Mouse (Mus musculus): ENCODE measurements at regions not wholly inside any gene's neighbourhood (a gene's known extent, or its start where the extent isn't known, plus 50 kb on each side); places are given as distances from the start of the nearest gene placed in this dataset.

DNA sequence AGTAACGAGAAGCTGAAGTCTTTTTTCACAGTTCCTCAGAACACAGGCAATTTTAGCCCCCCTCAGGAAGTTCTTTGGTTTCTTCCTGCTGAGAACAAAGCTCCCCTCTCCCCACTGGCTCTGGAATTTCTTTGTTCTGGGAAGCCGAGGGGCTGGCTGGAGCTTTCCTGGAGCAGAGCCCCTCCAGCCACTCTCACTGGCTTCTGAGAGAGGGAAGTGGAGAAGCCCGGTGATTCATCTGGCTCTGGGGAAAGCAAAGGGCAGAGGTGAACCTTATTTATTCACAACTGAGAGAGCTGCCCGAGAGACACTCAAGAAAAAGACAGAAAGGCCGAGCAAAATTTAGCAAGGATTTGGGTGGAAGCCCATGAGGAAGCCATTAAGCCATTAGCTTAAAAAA lies 63.9 kb downstream of the Ddx3x start:
- no peak for DNase-seq
- Histone ChIP-seq H3K27ac (ENCODE audit: control insufficient read depth, insufficient read depth, low read length) (peak overlapping the region; percentile 93), H3K36me3 (ENCODE audit: control insufficient read depth, insufficient read depth, low read length) (no peaks in the 10 kb centered on the region), H3K4me3 (ENCODE audit: control insufficient read depth, insufficient read depth, low read length) (no peak overlapping the region), H3K4me1 (replicated peaks; ENCODE audit: control insufficient read depth, insufficient read depth, low read length) (peaks cover 31% of the 10 kb centered on the region), H3K27me3 (ENCODE audit: control insufficient read depth, insufficient read depth, low read length) (no peaks in the 10 kb centered on the region)
- 8% methylated on average over 5 of the region's 5 CpGs for WGBS
- no peak for TF ChIP-seq CTCF (IDR thresholded peaks at IDR 0.05; ENCODE audit: borderline replicate concordance, control insufficient read depth, extremely low read depth, insufficient read depth, low read length, poor library complexity)
- no peak for TF ChIP-seq POLR2A (IDR thresholded peaks at IDR 0.05; ENCODE audit: control insufficient read depth, extremely low read depth, insufficient read depth, low read length, poor library complexity)

DNA sequence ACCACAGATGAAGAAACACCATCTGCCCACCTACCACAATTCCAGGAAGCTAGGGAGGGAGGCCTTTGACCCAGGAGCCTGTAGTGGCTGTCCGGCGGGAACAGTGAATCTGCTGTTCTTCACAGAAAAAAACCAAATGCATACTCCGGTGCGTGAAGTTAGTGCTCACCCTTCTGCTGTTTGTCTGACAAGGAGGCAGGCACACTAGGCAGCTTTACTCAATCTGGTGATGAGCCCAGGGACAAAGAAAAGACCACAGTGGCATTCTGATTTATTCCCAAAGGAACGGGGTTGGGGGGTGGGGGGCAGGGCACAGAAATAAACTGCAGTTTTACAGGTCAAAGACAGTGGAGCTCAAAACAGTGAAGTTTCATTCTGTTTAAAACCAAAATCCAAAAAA lies 64.4 kb downstream of the Ddx3x start:
- WGBS = 57% methylated on average over 5 of the region's 5 CpGs
- H3K27ac ChIP-seq (ENCODE audit: control insufficient read depth, insufficient read depth, low read length) = peak overlapping the region; percentile 93

DNA sequence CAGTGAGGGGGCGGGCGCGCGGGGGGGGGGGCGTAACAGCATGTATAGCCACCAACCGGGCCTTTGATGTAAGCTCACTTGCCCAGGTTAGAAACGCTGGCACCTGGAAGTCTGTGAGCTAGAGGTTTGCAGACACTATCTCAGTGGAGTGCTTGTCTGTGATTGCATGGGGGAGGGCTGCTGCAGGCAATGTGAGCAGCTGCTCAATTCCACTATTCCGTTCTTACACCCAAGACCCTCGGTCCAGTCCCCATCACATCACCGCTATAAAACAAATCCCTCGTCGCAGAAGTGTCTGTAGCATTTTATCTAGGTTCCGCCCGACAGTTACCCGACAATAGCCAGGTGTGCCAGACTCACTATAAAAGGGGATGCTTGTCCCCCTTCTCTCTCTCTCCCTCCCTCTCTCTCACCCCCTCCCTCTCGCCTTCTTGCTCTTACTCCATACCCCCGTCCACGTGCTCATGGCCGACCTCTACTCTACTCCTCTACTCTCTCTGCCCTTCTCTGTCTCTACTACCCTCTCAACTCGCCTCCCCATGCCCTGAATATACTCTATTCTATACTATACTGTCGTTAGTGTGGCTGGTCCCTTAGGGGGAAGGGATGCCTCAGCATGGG lies 65.4 kb downstream of the Ddx3x start:
- H3K27me3 ChIP-seq (ENCODE audit: control insufficient read depth, insufficient read depth, low read length) = no peaks in the 10 kb centered on the region
- H3K4me3 ChIP-seq (ENCODE audit: control insufficient read depth, insufficient read depth, low read length) = peak overlapping the region; percentile 65
- 5% methylated on average over 20 of the region's 21 CpGs for WGBS
- TF ChIP-seq POLR2A (IDR thresholded peaks at IDR 0.05; ENCODE audit: control insufficient read depth, extremely low read depth, insufficient read depth, low read length, poor library complexity) = no peak
- no peak for TF ChIP-seq CTCF (IDR thresholded peaks at IDR 0.05; ENCODE audit: borderline replicate concordance, control insufficient read depth, extremely low read depth, insufficient read depth, low read length, poor library complexity)
- peak overlapping the region; percentile 100 for H3K27ac ChIP-seq (ENCODE audit: control insufficient read depth, insufficient read depth, low read length)
- peak; percentile 42 for DNase-seq
- H3K4me1 ChIP-seq (replicated peaks; ENCODE audit: control insufficient read depth, insufficient read depth, low read length) = peaks cover 31% of the 10 kb centered on the region
- no peaks in the 10 kb centered on the region for H3K36me3 ChIP-seq (ENCODE audit: control insufficient read depth, insufficient read depth, low read length)

More for the DNA sequence above, 64.4 kb downstream of the Ddx3x start:
- no peak for DNase-seq
- no peaks in the 10 kb centered on the region for H3K27me3 ChIP-seq (ENCODE audit: control insufficient read depth, insufficient read depth, low read length)
- H3K36me3 ChIP-seq (ENCODE audit: control insufficient read depth, insufficient read depth, low read length) = no peaks in the 10 kb centered on the region
- peaks cover 31% of the 10 kb centered on the region for H3K4me1 ChIP-seq (replicated peaks; ENCODE audit: control insufficient read depth, insufficient read depth, low read length)
- H3K4me3 ChIP-seq (ENCODE audit: control insufficient read depth, insufficient read depth, low read length) = no peak overlapping the region
- TF ChIP-seq POLR2A (IDR thresholded peaks at IDR 0.05; ENCODE audit: control insufficient read depth, extremely low read depth, insufficient read depth, low read length, poor library complexity) = no peak
- no peak for TF ChIP-seq CTCF (IDR thresholded peaks at IDR 0.05; ENCODE audit: borderline replicate concordance, control insufficient read depth, extremely low read depth, insufficient read depth, low read length, poor library complexity)

DNA sequence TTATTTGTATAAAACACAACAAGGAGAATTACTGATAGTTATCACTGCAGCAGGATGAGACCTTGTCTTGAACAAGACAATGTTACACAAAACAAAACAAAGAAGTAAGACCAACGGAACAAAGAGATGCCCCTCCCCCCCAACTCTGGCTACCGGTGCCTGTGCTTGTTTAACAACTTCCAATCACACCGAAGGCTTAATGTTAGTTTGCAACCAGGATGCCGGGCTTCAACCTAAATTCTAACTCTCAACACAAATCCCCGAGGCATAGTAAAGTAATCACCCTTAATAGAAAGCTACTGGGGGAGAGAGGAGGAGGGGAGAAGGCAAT lies 65.9 kb downstream of the Ddx3x start:
- DNase-seq = peak; percentile 60
- 1% methylated on average over 5 of the region's 5 CpGs for WGBS
- Histone ChIP-seq H3K27ac (ENCODE audit: control insufficient read depth, insufficient read depth, low read length) (peak overlapping the region; percentile 100), H3K36me3 (ENCODE audit: control insufficient read depth, insufficient read depth, low read length) (no peaks in the 10 kb centered on the region), H3K27me3 (ENCODE audit: control insufficient read depth, insufficient read depth, low read length) (no peaks in the 10 kb centered on the region), H3K4me3 (ENCODE audit: control insufficient read depth, insufficient read depth, low read length) (peak overlapping the region; percentile 65), H3K4me1 (replicated peaks; ENCODE audit: control insufficient read depth, insufficient read depth, low read length) (peaks cover 31% of the 10 kb centered on the region)
- no peak for TF ChIP-seq CTCF (IDR thresholded peaks at IDR 0.05; ENCODE audit: borderline replicate concordance, control insufficient read depth, extremely low read depth, insufficient read depth, low read length, poor library complexity)
- TF ChIP-seq POLR2A (IDR thresholded peaks at IDR 0.05; ENCODE audit: control insufficient read depth, extremely low read depth, insufficient read depth, low read length, poor library complexity) = no peak

DNA sequence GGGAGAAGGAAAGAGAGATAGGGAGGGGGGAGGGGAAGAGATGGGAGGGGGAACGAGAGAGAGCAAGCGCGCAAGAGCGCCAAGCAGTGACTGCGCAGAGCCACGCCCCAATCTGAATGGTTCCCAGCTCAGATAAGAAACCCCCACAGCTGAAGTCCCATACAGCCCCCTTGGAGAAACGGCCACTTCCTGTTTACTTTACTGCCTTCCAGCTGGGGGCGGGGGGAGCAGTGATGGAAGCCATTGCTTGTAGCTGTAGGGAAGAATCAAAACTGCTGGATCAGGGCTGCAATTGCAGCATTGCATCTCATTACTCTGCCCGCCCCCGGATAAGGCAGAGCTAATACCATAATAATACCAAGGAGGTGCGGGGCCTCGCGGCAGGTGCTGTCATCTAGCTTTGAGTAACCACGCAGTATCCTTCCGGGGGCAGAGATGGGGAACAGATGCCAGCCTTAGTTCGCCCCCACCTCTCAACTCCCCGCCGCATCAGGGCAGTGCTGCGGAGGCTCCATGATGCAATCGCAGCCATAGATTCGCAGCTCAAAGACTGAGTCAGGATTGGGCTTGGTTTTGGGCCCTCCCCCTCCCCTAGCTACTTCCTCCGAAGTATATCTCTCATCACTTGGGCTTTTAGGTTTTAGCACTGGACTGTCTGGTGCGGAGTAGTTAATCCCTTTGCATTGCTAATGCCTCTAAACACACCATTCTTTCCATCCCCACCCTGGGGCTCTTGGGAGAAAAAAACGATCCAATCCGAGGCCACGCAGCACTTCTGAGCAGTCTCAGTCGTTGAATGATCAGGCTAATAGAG lies 66.5 kb downstream of the Ddx3x start:
- WGBS = under 1% methylated on average over 27 of the region's 27 CpGs
- TF ChIP-seq POLR2A (IDR thresholded peaks at IDR 0.05; ENCODE audit: control insufficient read depth, extremely low read depth, insufficient read depth, low read length, poor library complexity) (peak; percentile 23; the same call in 1 of the 2 replicates), CTCF (IDR thresholded peaks at IDR 0.05; ENCODE audit: borderline replicate concordance, control insufficient read depth, extremely low read depth, insufficient read depth, low read length, poor library complexity) (no peak)
- Histone ChIP-seq H3K4me1 (replicated peaks; ENCODE audit: control insufficient read depth, insufficient read depth, low read length) (peaks cover 31% of the 10 kb centered on the region), H3K4me3 (ENCODE audit: control insufficient read depth, insufficient read depth, low read length) (peak overlapping the region; percentile 65), H3K27ac (ENCODE audit: control insufficient read depth, insufficient read depth, low read length) (peak overlapping the region; percentile 100), H3K27me3 (ENCODE audit: control insufficient read depth, insufficient read depth, low read length) (no peaks in the 10 kb centered on the region), H3K36me3 (ENCODE audit: control insufficient read depth, insufficient read depth, low read length) (no peaks in the 10 kb centered on the region)
- DNase-seq = peak; percentile 70

DNA sequence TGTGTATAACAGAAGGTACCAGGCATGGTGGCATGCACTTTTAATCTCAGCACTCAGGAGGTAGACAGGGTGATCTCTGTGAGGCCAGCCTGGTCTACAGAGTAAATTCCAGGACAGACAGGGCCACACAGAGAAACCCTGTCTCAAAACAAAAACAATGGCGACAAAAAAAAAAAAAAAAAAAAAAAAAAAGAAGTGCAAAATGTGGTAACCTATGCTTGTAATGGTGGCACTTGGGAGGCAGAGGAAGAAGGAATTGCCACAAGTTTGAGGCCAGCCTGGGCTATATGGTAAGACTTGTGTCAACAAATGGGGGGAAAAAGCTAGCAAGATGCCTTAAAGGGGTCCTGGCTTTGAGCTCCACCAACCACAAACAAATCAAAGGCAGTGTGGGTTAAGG lies 67.6 kb downstream of the Ddx3x start:
- no peak for DNase-seq
- Histone ChIP-seq H3K4me1 (replicated peaks; ENCODE audit: control insufficient read depth, insufficient read depth, low read length) (peaks cover 33% of the 10 kb centered on the region), H3K27me3 (ENCODE audit: control insufficient read depth, insufficient read depth, low read length) (no peaks in the 10 kb centered on the region), H3K4me3 (ENCODE audit: control insufficient read depth, insufficient read depth, low read length) (no peak overlapping the region), H3K36me3 (ENCODE audit: control insufficient read depth, insufficient read depth, low read length) (no peaks in the 10 kb centered on the region), H3K27ac (ENCODE audit: control insufficient read depth, insufficient read depth, low read length) (no peak overlapping the region)
- TF ChIP-seq POLR2A (IDR thresholded peaks at IDR 0.05; ENCODE audit: control insufficient read depth, extremely low read depth, insufficient read depth, low read length, poor library complexity) = no peak
- no peak for TF ChIP-seq CTCF (IDR thresholded peaks at IDR 0.05; ENCODE audit: borderline replicate concordance, control insufficient read depth, extremely low read depth, insufficient read depth, low read length, poor library complexity)
- WGBS = 100% methylated on average over 1 of the region's 1 CpGs

All from thymus, adult 2 months (tissue).